Mouse (Mus musculus): ENCODE measurements at regions not wholly inside any gene's neighbourhood (a gene's known extent, or its start where the extent isn't known, plus 50 kb on each side); places are given as distances from the start of the nearest gene placed in this dataset.

DNA sequence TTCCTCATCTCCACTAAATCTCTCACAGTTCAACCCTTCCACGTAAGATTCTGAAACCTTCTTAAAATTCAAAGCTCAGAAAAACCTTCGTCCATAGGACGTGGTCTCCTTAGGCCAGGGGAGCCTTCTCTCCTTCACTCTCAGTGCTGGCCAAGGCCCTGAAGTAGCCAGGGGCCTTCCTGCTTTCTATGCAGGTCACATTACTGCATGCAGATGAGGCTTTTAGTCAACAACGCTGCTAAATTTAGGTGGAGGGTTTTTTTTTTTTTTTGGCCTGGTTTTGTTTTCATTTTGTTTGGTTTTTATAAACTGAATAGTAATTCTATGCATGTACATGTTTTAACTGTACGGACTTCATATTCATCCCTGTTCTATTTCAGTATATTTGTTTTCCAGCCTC lies 214.5 kb upstream of the Acvr2a start:
- TF ChIP-seq CTCF (IDR thresholded peaks at IDR 0.05) (no peak), EP300 (IDR thresholded peaks at IDR 0.05) (no peak)
